Mouse (Mus musculus) layer of hippocampus, adult 2 months (tissue): ENCODE data around the gene Fut7. TPM values are rescaled to one million over a fixed set of nuclear protein-coding genes. Genes with fewer than 3 reads are reported as not detected.
"Not testable (repeated sequence)": the region's sequence is repeated elsewhere in the genome, so short reads cannot be mapped to it uniquely, and the experiment has no call there.

ENCODE experiments used
- DNase-seq, 2 experiments: peaks; one replicate each; pipeline ENCODE4 v3.0.0; 2022; ENCODE audit warnings: low spot score in 2 of 2
- H3K27ac ChIP-seq: fragments of 200-600 bp; 2 replicates; pipeline ENCODE4 v1.8.1; 2022
- H3K4me3 ChIP-seq: fragments of 200-600 bp; 2 replicates; pipeline ENCODE4 v1.8.1; 2022; ENCODE audit warnings: mild to moderate bottlenecking
- CTCF ChIP-seq: fragments of 200-600 bp; conservative IDR thresholded peaks from 2 replicates; pipeline ENCODE4 v1.8.1; 2022; ENCODE audit warnings: antibody characterized with exemption, mild to moderate bottlenecking, moderate library complexity
- total RNA-seq, 2 experiments: library from RNA; stranded (reverse); gene quantifications; 2 replicates each; pipeline ENCODE4 v1.2.3; 2021

Fut7 gene
- total RNA-seq, 2 experiments from 2014 or later: 0.37 TPM; not detected in 1

DNA sequence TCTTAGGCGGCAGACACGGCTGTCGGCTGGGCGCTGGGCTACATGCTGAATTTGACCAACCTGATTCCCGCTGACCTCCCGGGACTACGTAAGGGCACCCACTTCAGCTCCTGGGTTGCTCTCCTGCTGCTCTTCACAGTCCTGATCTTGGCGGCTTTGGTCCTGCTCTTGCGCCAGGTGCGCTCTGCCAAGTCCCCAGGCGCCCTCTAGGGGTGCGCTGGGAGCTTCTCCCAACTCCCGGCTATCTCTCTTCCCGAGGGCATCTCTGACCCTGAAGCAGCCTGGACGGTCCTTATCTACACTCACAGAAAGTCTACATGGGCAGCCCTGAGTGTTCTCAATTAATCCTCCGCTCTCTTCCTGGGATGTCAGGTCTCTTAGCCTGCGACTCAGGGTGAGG lies 22.3 kb upstream of the Fut7 start:
- peak; percentile 90 for TF ChIP-seq CTCF
- peak; percentile 44 to 70 for DNase-seq
- Histone ChIP-seq H3K4me3 (peak overlapping the region; percentile 47), H3K27ac (0 out of 2 replicates have a peak overlapping the region, but pooled peaks have one; percentile 14)

DNA sequence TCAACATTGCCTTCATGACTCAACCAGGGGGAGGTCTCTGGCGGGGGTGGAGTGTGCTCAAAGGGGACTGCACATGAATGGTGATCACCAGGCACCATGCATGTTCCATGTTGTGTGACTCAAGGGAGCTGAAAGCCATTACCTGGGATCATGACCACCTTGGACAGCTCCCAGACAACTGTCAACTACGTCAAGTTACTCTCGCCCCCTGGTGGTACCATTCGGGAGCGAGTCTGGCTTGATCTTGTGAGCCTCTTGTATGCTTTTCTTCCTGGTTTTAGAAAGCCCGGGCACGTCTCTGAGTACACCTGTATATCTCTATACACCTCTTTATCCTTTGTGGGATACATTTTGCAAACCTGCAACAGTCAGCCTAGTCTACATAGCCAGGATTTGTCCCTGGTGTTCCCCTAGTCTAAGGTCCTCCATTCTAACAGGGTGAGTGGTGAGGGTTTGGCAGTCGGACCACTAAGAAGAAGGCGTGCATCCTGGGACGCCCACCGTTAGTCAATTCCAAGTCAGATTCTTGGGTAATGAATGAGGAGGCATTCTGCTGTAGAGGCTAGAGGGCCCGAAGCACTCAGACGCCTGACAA lies 20.6 kb upstream of the Fut7 start:
- Histone ChIP-seq H3K27ac (peak overlapping the region; percentile 97), H3K4me3 (peak overlapping the region; percentile 88)
- DNase-seq: peak; percentile 53 to 75
- peak; percentile 80 for TF ChIP-seq CTCF

DNA sequence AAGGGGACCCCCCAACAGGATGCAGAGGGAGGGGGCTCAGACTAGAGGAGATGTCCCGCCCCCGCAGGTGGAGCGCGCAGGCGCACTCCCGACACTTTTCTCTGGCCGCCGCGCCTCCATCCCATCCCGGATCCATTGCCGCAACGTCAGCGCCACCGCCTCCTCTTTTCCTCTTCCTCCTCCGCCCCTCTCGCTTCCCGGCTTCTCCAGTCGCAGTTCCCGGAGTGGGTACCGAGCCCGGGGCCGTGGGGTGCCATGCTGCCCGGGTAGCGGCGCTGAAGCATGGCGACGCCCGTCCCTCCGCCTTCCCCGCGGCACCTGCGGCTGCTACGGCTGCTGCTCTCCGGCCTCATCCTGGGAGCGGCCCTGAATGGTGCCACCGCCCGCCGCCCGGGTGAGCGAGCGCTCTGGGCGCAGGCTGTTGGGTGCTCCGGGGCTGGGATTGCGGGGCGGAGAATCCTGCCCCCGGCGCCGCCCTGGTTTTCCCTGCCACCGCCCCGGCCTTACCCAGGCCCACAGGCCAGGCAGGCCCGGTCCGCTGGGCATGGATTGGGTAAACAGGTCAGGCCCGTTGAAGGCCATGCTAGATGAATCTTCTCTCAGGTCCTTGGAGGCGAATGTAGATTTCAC lies 20.0 kb upstream of the Fut7 start:
- DNase-seq: peak; percentile 89 to 94
- H3K27ac ChIP-seq: peak overlapping the region; percentile 97
- TF ChIP-seq CTCF: no peak
- peak overlapping the region; percentile 88 for H3K4me3 ChIP-seq

DNA sequence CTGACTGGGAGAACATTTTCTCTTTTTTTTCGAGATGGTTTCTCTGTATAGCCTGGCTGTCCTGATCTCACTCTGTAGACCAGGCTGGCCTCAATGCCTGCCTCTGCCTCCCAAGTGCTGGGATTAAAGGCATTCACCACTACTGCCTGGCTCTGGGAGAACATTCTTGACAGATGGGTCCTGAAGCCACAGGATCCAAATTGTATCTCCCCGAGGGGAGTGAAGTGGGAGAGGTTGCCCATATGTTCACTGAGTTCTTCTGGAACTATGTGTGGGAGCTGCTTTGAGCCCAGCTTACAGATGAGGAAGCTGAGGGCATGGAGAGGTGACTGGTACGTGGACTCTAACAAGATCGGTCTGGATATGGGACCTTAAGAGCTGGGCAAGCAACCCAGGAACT lies 19.1 kb upstream of the Fut7 start:
- Histone ChIP-seq H3K4me3 (peak overlapping the region; percentile 88), H3K27ac (peak overlapping the region; percentile 97)
- TF ChIP-seq CTCF: no peak
- no peak for DNase-seq

DNA sequence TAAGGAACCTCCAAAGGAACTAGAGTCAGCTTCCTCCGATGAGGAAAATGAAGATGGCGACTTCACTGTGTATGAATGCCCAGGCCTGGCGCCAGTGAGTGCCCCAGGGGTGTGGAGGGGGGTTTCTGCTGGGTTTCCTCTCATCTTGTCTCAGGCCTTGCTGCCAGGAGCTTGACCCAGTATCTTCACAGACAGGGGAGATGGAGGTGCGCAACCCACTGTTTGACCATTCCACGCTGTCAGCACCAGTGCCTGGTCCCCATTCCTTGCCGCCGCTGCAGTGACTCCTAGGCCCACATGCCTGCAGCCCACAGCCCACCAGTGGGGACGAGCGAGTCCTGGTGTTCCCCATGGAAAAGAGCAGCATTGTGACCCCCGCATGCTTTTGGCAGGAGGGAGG lies 14.2 kb upstream of the Fut7 start:
- TF ChIP-seq CTCF: no peak
- no peak for DNase-seq
- H3K27ac ChIP-seq: no peak overlapping the region
- H3K4me3 ChIP-seq: no peak overlapping the region

DNA sequence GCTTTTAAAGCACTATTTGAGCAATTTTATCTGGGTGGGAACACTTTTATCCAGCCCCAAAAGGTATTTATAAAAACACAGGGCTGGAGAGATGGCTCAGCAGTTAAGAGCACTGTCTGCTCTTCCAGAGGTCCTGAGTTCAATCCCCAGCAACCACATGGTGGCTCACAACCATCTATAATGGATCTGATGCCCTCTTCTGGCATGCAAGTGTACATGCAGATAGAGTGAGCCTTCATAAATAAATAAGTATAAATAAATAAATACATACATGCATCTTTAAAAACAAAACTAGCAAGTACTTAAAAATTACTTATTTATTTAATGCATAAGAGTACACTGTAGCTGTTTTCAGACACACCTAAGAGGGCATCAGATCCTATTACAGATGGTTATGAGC lies 9.6 kb upstream of the Fut7 start:
- TF ChIP-seq CTCF: peak; percentile 73

DNA sequence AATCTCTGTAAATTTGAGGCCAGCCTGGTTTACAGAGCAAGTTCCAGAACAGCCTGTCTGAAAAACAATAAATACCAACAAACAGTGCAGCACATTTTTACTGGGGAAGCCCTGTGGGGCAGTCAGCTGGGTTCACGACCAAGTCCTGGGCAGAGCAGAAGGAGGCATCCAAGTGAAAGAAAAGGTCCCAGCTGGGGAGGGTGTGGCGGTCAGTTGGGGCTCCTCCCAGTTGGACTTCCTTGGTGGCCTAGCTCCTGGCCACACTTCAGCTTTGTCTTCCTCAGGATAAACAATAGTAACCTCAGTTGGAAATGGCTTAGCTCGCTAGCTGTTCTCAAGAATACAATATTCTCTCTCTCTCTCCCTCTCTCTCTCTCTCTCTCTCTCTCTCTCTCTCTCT lies 5.6 kb upstream of the Fut7 start:
- no peak for TF ChIP-seq CTCF
- no peak for DNase-seq
- Histone ChIP-seq H3K4me3 (no peak overlapping the region), H3K27ac (no peak overlapping the region)

More for the DNA sequence above, 9.6 kb upstream of the Fut7 start:
- H3K27ac ChIP-seq, DNase-seq, H3K4me3 ChIP-seq: not testable (repeated sequence)

DNA sequence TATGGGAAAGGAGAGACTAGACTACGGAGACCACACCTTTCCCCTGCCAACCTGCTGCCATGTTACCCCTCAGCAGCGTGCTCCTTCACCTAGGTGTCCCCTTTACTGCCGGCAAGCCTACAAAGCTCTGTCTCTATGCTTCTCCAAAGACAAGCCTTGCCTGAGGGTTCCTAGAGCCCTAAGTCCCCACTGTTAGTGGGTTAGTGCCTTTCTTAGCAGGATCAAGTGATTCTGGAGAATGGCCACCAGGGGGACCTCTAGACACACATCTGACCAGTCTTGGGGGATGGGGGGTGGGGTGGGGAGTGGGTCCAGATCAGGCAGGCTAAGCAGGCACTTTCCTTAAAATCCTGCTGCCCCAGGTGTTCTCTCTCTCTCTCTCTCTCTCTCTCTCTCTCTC lies 1.2 kb upstream of the Fut7 start:
- peak in 1 of 2 experiments; percentile 49 for DNase-seq

DNA sequence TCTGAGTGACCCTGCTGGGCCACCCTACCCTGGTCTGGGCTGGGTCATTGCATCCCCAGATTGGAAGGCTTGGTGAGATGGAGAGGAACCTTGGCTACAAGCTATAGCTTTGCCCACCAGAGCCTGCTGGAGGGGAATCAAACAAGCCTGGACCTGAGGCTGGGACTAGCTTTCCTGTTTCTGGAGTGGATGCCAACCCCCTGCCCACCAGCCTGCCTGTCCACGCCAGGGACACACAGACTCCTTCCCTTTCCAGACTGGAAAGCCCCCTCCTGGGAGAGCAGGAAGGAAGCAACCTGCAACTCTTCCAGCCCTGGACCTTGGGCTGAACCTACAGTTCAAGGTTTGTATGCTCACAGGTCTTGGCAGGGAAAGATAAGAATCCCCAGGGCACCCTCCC lies 559 bp downstream of the Fut7 start:
- no peak for TF ChIP-seq CTCF

More for the DNA sequence above, 1.2 kb upstream of the Fut7 start:
- Histone ChIP-seq H3K27ac (no peak overlapping the region), H3K4me3 (no peak overlapping the region)
- TF ChIP-seq CTCF: peak; percentile 72

DNA sequence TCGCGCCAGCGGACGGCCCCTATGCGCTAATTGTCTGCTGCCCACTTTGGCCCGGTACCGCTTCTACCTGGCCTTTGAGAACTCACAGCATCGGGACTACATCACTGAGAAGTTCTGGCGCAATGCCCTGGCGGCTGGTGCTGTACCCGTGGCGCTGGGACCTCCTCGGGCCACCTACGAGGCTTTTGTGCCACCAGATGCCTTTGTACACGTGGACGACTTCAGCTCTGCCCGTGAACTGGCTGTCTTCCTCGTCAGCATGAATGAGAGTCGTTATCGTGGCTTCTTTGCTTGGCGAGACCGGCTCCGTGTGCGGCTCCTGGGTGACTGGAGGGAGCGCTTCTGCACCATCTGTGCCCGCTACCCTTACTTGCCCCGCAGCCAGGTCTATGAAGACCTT lies 2.4 kb downstream of the Fut7 start:
- TF ChIP-seq CTCF: no peak
- H3K4me3 ChIP-seq: no peak overlapping the region
- DNase-seq: no peak
- no peak overlapping the region for H3K27ac ChIP-seq

More for the DNA sequence above, 559 bp downstream of the Fut7 start:
- DNase-seq: no peak
- H3K27ac ChIP-seq: no peak overlapping the region
- no peak overlapping the region for H3K4me3 ChIP-seq

DNA sequence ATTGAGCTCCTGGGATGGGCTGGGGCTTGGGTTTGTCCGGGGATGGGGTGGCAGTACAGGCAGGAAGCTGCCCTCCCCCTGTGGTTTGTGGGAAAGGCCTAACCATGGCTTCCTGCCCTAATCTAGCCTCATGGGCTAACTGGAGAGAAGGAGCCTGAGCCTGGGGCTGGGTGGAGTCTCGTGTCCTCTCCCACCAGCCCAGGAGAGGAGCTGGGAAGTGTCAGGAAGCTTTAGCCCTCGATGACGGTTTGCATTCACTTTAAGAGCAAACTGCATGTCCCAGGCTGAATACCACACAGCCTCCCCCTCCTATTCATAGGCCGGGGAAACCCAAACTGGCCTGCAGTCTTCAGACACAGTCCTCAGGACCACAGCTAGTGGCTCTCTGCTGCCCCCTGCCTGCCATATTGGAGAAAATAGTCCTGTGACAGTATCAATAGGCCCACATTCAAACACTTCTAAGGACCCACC lies 3.7 kb downstream of the Fut7 start:
- Histone ChIP-seq H3K27ac (no peak overlapping the region), H3K4me3 (no peak overlapping the region)
- DNase-seq: peak; percentile 55 to 73
- TF ChIP-seq CTCF: peak; percentile 84

DNA sequence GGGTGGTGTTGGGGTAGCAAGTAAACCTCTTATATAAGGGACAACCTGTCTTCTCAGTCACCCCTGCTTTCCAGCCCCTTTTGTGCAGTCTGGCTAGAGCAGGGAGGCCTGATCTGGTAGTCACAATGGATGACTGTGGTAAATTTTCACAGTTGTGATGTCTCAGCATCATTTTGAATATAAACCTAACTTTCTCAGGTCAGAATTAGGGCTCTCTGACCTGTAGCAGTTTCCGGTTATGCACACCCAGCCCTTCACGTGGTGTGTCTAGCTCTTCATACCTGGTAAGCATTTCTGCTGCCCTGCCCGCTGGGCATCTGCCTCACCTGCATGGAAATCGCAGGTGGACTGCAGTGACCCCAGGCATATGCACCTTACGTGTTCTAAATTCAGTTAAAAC lies 4.2 kb downstream of the Fut7 start:
- 0 out of 2 replicates have a peak overlapping the region, but pooled peaks have one; percentile 14 for H3K27ac ChIP-seq
- no peak for DNase-seq
- no peak overlapping the region for H3K4me3 ChIP-seq
- no peak for TF ChIP-seq CTCF

DNA sequence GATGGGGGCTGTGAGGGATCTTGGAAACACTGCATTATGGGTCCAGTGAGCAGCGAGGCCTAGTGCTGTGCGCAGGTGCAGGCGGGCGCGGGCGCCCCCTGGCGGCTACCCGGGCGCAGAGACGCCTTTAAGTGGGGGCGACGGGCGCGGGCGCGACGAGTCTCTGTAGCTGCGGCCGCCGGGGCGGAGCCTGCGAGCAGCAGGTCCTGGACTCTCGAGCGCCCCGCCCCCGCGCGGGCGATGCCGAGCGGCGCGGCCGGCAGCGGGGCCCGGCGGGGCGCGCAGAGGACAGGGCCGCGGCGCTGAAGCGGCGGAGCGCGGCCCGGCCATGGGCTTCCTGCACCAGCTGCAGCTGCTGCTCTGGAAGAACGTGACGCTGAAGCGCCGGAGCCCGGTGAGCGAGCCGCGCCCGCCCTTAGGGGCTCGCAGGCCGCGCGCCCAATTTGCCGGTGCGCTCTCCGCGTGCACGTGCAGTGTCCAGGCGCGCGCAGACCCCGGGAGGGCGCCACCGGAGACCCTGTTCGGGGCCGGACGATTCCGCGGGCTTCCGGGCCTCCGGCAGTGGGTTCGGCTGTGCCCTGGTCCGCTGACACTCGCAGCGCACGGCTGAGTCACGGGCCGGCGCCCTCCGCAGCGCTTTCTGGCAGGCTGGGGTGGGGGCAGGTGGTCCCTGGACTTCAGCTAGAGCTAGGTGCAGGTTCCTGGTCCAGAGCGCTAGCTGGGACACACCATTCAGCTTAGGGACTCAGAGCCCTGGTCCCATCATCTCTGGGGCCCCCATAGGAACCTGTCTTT lies 5.6 kb downstream of the Fut7 start, which contains the start of gene Abca2:
Gene Abca2, plus strand, starts transcription at position 262 of the 795 bp plus-strand sequence.
- H3K27ac ChIP-seq: peak within 1 kb of the TSS; percentile 95
- peak; percentile 95 to 96 for DNase-seq
- TF ChIP-seq CTCF: peak; percentile 92
- peak within 1 kb of the TSS; percentile 87 for H3K4me3 ChIP-seq
